Mouse (Mus musculus): ENCODE results near the gene Bax. TPM values are rescaled to one million over a fixed set of nuclear protein-coding genes. Genes with fewer than 3 reads are reported as not detected.

Gene Bax
- 1.4 TPM for polyA plus RNA-seq (2014; fragmentation: Illumina TruSeq; extraction: RNeasy Lipid Tissue Mini Kit (QIAGEN cat#74804); ENCODE audit: low read depth, low replicate concordance)

DNA sequence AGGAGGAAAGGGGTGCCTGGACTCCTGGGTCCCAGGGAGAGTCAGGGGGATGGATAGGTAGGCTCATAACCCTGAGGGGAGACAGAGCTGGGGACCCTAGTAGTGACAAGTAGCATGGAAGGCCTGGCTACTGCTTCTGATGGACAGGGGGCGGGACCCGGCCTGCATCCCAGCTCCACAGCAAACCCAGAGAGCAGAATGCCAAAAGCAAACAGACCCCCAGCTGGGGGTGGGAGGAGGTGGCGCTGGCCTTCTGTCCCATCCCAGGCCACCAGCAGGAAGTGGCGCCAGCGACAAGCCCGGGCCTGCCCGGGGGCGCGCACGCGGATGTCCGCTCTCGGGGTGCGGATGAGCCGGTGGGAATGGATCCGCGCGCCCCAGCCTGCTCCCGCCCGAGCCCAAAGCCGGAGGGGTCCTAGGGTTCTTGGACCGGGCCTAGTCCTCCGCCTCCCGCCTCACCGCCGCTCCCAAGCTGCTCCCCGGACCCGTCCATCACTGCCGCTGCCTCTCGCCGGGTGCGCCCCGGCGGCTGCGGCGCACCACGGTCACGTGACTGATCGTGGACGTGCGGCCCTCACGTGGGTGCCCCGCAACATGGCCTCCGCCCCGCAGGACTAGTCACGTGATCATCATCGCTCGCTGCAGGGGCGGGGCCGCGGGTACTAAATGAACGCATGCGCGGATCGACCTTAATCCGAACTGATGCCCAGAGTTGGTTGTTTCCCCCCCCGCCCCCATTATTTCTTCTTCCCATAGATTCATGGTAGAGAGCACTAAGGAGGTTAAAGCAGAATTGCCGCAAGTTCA is at the start of gene Bax:
Gene Bax (minus strand): TSS at position 616 of the 807 bp plus-strand sequence.

DNA sequence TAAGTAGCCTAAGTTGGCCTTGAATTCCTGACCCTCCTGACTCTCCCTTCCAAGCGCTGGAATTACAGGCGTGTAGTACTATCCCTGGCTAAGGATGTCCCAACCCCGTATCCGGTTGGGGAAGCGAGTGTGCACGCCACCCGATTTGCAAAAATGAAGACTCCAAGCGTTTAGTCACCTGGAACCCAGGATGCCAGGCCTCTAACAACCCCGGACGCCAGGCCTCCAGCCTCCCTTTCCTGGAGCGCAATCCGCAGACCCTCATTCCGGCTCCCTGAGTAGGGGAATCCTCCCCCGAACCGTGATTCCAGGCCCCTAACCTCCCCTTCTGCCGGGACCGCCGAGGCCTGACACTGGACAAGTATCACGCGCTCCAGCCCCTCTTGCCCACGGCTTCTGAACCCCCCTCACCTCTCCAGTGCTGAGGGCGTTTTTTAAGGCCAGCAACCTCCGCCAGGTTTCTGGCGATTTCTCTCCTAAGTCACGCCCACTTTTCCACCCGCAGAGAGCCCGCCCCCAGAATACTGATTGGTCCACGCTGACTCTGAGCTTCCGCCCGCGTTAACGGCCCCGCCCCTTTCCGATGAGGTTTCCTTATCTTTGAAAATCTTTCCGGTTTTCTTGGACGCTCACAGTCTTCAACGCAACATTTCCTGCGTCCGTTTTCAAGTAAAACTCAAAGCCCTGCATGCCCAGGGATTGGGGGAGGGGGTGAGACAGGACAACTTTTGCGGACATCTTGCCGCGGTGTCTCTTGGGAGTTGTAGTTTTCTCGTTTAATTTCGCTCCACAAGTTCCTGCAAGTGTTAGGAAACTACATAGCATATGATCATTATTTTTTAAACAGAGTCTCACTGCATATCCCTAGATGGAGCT is 43.5 kb upstream of the Bax start, which contains the start of gene Nucb1:
Gene Nucb1 (minus strand): TSS at position 495 of the 876 bp plus-strand sequence.

GRCm38 (mm10) chr7:45488293-45489204 is 21.9 kb upstream of the Bax start, which contains the start of gene Dhdh:
Dhdh (minus strand) TSS chr7:45488805.

DNA sequence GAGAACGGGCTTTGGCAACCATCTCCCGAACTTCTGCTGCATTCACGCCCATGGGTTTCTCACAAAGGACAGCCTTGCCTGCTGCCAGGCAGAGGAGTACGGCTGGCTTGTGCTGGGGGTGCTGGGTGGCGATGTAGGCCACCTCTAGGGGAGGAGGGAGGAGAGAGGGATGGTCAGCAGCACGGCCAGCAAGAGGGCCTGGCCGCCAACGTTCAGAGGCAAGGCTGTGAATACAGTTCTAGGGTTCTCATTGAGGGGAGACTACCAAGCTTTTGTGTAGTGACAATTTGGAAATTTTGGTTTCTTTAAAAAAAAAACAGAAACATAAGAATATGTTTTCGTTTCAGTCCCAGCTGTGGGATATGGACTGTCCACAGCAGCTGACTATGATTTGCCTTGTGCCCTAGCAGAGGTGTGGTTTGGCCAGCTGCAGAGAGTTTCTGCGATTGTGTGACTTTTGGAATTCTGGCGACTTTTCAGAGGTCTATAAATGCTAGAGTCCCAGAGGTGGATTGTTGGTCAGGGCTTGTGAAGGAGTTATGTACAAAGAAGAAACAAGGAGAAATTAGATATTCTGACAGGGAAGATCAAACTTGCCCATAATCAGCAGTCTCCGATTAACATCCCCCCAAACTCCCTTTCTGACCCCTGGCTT is 20.2 kb upstream of the Bax start, which contains the start of gene Gm45808:
Gene Gm45808 (minus strand): TSS at position 51 of the 655 bp plus-strand sequence.

GRCm38 (mm10) chr7:45481374-45481927 is 14.8 kb upstream of the Bax start, which contains the start of gene Tulp2:
Tulp2 (plus strand) TSS chr7:45481877.

DNA sequence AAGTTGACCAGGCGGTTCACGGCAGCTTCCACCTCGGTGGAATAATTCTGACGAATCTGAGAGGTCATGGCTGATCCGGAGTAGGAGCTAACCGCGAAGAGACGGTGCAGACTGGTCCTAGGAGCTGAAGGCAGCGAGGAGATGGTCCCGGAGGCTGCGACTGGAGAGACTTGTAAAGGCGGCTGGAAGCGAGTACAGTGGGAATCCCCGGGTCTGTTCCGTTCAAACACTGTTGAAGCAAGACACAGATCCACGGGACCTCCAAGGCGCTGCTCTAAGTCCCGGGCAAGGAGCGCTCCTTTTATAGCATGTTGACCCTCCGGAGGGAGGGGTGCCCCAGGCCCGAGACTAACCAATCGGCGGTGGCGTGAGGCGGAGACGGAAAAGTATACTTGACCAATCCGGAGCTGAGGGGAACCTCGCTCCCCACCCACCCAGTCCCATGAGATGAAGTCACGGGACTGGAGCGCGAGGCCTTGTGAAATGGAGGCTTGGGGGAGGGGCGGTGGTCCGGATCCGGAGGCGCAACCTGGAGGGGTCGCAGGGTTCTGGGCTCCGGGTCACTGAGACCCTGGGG is 7.0 kb downstream of the Bax start, which contains the start of gene Ftl1:
Gene Ftl1 (minus strand): TSS at position 321 of the 577 bp plus-strand sequence.

DNA sequence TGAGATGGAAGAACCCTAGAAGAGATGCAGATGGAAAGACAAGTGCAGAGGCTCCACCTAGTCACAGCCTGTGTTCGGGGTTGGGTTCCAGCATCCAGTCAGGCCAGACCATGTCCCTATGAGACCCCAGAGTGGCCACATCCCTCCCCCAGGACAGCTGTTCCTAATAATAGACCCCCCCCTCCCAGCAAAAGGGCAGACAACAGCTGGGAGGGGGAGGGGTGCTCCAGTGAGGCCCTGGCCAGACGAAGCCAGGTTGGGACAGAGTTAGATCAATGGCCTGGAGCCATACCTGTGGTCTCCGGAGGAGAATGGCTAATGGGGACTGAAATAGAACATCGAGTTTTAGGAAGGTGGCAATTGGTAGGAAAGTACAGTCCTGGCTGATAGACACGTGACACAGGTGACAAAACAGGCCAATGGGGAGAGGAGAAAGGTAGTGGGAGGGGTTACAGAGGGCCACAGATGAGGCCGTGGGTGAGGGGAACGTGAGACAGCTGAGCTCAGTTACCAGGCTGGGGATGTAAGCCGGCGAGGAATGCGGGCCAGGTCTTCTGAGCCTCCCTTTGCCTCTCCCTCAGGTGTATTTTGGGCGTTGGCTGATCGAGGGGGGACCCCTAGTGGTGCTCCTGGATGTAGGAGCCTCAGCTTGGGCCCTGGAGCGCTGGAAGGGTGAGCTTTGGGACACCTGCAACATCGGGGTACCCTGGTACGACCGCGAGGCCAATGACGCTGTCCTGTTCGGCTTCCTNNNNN is 29.0 kb downstream of the Bax start, which contains the start of gene Ruvbl2:
Gene Ruvbl2 (minus strand): TSS at position 576 of the 756 bp plus-strand sequence.

GRCm38 (mm10) chr7:45434203-45435015 is 32.3 kb downstream of the Bax start, which contains the start of gene Gys1:
Gys1 (plus strand) TSS chr7:45434844.

GRCm38 (mm10) chr7:45420615-45420919 is 46.1 kb downstream of the Bax start, which contains the start of gene Lhb:
Lhb (plus strand) TSS chr7:45420820.

GRCm38 (mm10) chr7:45413113-45413863 is 53.4 kb downstream of the Bax start, which contains the start of gene Ntf5:
Ntf5 (plus strand) TSS chr7:45413695.

Other genes starting within 250 kb of the Bax start
- 3.6 TPM for gene Cd37, start 227.8 kb downstream of the Bax start, polyA plus RNA-seq (2014; fragmentation: Illumina TruSeq; extraction: RNeasy Lipid Tissue Mini Kit (QIAGEN cat#74804); ENCODE audit: low read depth, low replicate concordance)
- not detected for gene Slc6a16, start 225.8 kb downstream of the Bax start, polyA plus RNA-seq (2014; fragmentation: Illumina TruSeq; extraction: RNeasy Lipid Tissue Mini Kit (QIAGEN cat#74804); ENCODE audit: low read depth, low replicate concordance)
- gene Slc6a21, start 189.4 kb downstream of the Bax start, polyA plus RNA-seq (2014; fragmentation: Illumina TruSeq; extraction: RNeasy Lipid Tissue Mini Kit (QIAGEN cat#74804); ENCODE audit: low read depth, low replicate concordance): not detected
- gene Trpm4, start 133.1 kb downstream of the Bax start, polyA plus RNA-seq (2014; fragmentation: Illumina TruSeq; extraction: RNeasy Lipid Tissue Mini Kit (QIAGEN cat#74804); ENCODE audit: low read depth, low replicate concordance): 8.2 TPM
- 0.28 TPM for gene Hrc, start 131.6 kb downstream of the Bax start, polyA plus RNA-seq (2014; fragmentation: Illumina TruSeq; extraction: RNeasy Lipid Tissue Mini Kit (QIAGEN cat#74804); ENCODE audit: low read depth, low replicate concordance)
- gene Ppfia3, start 99.9 kb downstream of the Bax start, polyA plus RNA-seq (2014; fragmentation: Illumina TruSeq; extraction: RNeasy Lipid Tissue Mini Kit (QIAGEN cat#74804); ENCODE audit: low read depth, low replicate concordance): 0.41 TPM
- not detected for gene Lin7b, start 96.3 kb downstream of the Bax start, polyA plus RNA-seq (2014; fragmentation: Illumina TruSeq; extraction: RNeasy Lipid Tissue Mini Kit (QIAGEN cat#74804); ENCODE audit: low read depth, low replicate concordance)
- 119 TPM for gene Snrnp70, start 71.2 kb downstream of the Bax start, polyA plus RNA-seq (2014; fragmentation: Illumina TruSeq; extraction: RNeasy Lipid Tissue Mini Kit (QIAGEN cat#74804); ENCODE audit: low read depth, low replicate concordance)
- gene Kcna7, start 61.2 kb downstream of the Bax start, polyA plus RNA-seq (2014; fragmentation: Illumina TruSeq; extraction: RNeasy Lipid Tissue Mini Kit (QIAGEN cat#74804); ENCODE audit: low read depth, low replicate concordance): not detected
- gene Ntf5, start 53.2 kb downstream of the Bax start, polyA plus RNA-seq (2014; fragmentation: Illumina TruSeq; extraction: RNeasy Lipid Tissue Mini Kit (QIAGEN cat#74804); ENCODE audit: low read depth, low replicate concordance): not detected
- not detected for gene Lhb, start 46.1 kb downstream of the Bax start, polyA plus RNA-seq (2014; fragmentation: Illumina TruSeq; extraction: RNeasy Lipid Tissue Mini Kit (QIAGEN cat#74804); ENCODE audit: low read depth, low replicate concordance)
- gene Gys1, start 32.1 kb downstream of the Bax start, polyA plus RNA-seq (2014; fragmentation: Illumina TruSeq; extraction: RNeasy Lipid Tissue Mini Kit (QIAGEN cat#74804); ENCODE audit: low read depth, low replicate concordance): 2.6 TPM
- gene Ruvbl2, start 28.8 kb downstream of the Bax start, polyA plus RNA-seq (2014; fragmentation: Illumina TruSeq; extraction: RNeasy Lipid Tissue Mini Kit (QIAGEN cat#74804); ENCODE audit: low read depth, low replicate concordance): 0.63 TPM
- 3.0 TPM for gene Ftl1, start 7.0 kb downstream of the Bax start, polyA plus RNA-seq (2014; fragmentation: Illumina TruSeq; extraction: RNeasy Lipid Tissue Mini Kit (QIAGEN cat#74804); ENCODE audit: low read depth, low replicate concordance)
- gene Tulp2, start 15.0 kb upstream of the Bax start, polyA plus RNA-seq (2014; fragmentation: Illumina TruSeq; extraction: RNeasy Lipid Tissue Mini Kit (QIAGEN cat#74804); ENCODE audit: low read depth, low replicate concordance): not detected
- not detected for gene Gm45808, start 19.9 kb upstream of the Bax start, polyA plus RNA-seq (2014; fragmentation: Illumina TruSeq; extraction: RNeasy Lipid Tissue Mini Kit (QIAGEN cat#74804); ENCODE audit: low read depth, low replicate concordance)
- 3.8 TPM for gene Dhdh, start 21.9 kb upstream of the Bax start, polyA plus RNA-seq (2014; fragmentation: Illumina TruSeq; extraction: RNeasy Lipid Tissue Mini Kit (QIAGEN cat#74804); ENCODE audit: low read depth, low replicate concordance)
- 82.6 TPM for gene Nucb1, start 43.5 kb upstream of the Bax start, polyA plus RNA-seq (2014; fragmentation: Illumina TruSeq; extraction: RNeasy Lipid Tissue Mini Kit (QIAGEN cat#74804); ENCODE audit: low read depth, low replicate concordance)
- 1.0 TPM for gene Ppp1r15a, start 59.4 kb upstream of the Bax start, polyA plus RNA-seq (2014; fragmentation: Illumina TruSeq; extraction: RNeasy Lipid Tissue Mini Kit (QIAGEN cat#74804); ENCODE audit: low read depth, low replicate concordance)
- gene Plekha4, start 59.4 kb upstream of the Bax start, polyA plus RNA-seq (2014; fragmentation: Illumina TruSeq; extraction: RNeasy Lipid Tissue Mini Kit (QIAGEN cat#74804); ENCODE audit: low read depth, low replicate concordance): 0.25 TPM
- gene Hsd17b14, start 88.0 kb upstream of the Bax start, polyA plus RNA-seq (2014; fragmentation: Illumina TruSeq; extraction: RNeasy Lipid Tissue Mini Kit (QIAGEN cat#74804); ENCODE audit: low read depth, low replicate concordance): not detected
- gene Bcat2, start 103.3 kb upstream of the Bax start, polyA plus RNA-seq (2014; fragmentation: Illumina TruSeq; extraction: RNeasy Lipid Tissue Mini Kit (QIAGEN cat#74804); ENCODE audit: low read depth, low replicate concordance): 2.6 TPM
- gene Fgf21, start 148.6 kb upstream of the Bax start, polyA plus RNA-seq (2014; fragmentation: Illumina TruSeq; extraction: RNeasy Lipid Tissue Mini Kit (QIAGEN cat#74804); ENCODE audit: low read depth, low replicate concordance): not detected
- 0.38 TPM for gene Fut1, start 150.4 kb upstream of the Bax start, polyA plus RNA-seq (2014; fragmentation: Illumina TruSeq; extraction: RNeasy Lipid Tissue Mini Kit (QIAGEN cat#74804); ENCODE audit: low read depth, low replicate concordance)
- gene Izumo1, start 154.9 kb upstream of the Bax start, polyA plus RNA-seq (2014; fragmentation: Illumina TruSeq; extraction: RNeasy Lipid Tissue Mini Kit (QIAGEN cat#74804); ENCODE audit: low read depth, low replicate concordance): not detected
- gene Rasip1, start 160.6 kb upstream of the Bax start, polyA plus RNA-seq (2014; fragmentation: Illumina TruSeq; extraction: RNeasy Lipid Tissue Mini Kit (QIAGEN cat#74804); ENCODE audit: low read depth, low replicate concordance): not detected
- gene Mamstr, start 173.1 kb upstream of the Bax start, polyA plus RNA-seq (2014; fragmentation: Illumina TruSeq; extraction: RNeasy Lipid Tissue Mini Kit (QIAGEN cat#74804); ENCODE audit: low read depth, low replicate concordance): 0.19 TPM
- 61.8 TPM for gene Fut2, start 199.5 kb upstream of the Bax start, polyA plus RNA-seq (2014; fragmentation: Illumina TruSeq; extraction: RNeasy Lipid Tissue Mini Kit (QIAGEN cat#74804); ENCODE audit: low read depth, low replicate concordance)
- gene Ntn5, start 217.1 kb upstream of the Bax start, polyA plus RNA-seq (2014; fragmentation: Illumina TruSeq; extraction: RNeasy Lipid Tissue Mini Kit (QIAGEN cat#74804); ENCODE audit: low read depth, low replicate concordance): not detected
- not detected for gene Sec1, start 227.5 kb upstream of the Bax start, polyA plus RNA-seq (2014; fragmentation: Illumina TruSeq; extraction: RNeasy Lipid Tissue Mini Kit (QIAGEN cat#74804); ENCODE audit: low read depth, low replicate concordance)
- gene Car11, start 232.9 kb upstream of the Bax start, polyA plus RNA-seq (2014; fragmentation: Illumina TruSeq; extraction: RNeasy Lipid Tissue Mini Kit (QIAGEN cat#74804); ENCODE audit: low read depth, low replicate concordance): not detected
- 2.9 TPM for gene Dbp, start 238.2 kb upstream of the Bax start, polyA plus RNA-seq (2014; fragmentation: Illumina TruSeq; extraction: RNeasy Lipid Tissue Mini Kit (QIAGEN cat#74804); ENCODE audit: low read depth, low replicate concordance)
- gene Rpl18, start 248.6 kb upstream of the Bax start, polyA plus RNA-seq (2014; fragmentation: Illumina TruSeq; extraction: RNeasy Lipid Tissue Mini Kit (QIAGEN cat#74804); ENCODE audit: low read depth, low replicate concordance): 2.1 TPM